Mouse (Mus musculus) cerebellum, adult (tissue): ENCODE results near the gene Smg6.
A peak's percentile ranks its signal among the peaks of the same experiment; 100 is the strongest.
"Not testable (repeated sequence)": the region's sequence is repeated elsewhere in the genome, so short reads cannot be mapped to it uniquely, and the experiment has no call there.

Experiments used
- ATAC-seq: cut with Nextera tagmentation; 2 replicates; pipeline ENCODE4 v1.9.2; 2017; ENCODE audit warnings: mild to moderate bottlenecking, moderate library complexity, mixed read lengths; ENCODE audit not compliant: insufficient number of reproducible peaks, low FRiP score, low TSS enrichment

The Smg6 gene

GRCm38 (mm10) chr11:75174574-75174973 lies 249.0 kb downstream of the Smg6 start:
- ATAC-seq = not testable (repeated sequence)

- ATAC-seq = no peak
Measured at GRCm38 (mm10) chr11:75178011-75178410, 252.4 kb downstream of the Smg6 start.

- ATAC-seq = peak; percentile 81
Measured at GRCm38 (mm10) chr11:75178672-75179208, 253.1 kb downstream of the Smg6 start, which contains the start of gene Ovca2. Gene Ovca2 (minus strand): TSS chr11:75178835.

GRCm38 (mm10) chr11:75183917-75184570 lies 258.4 kb downstream of the Smg6 start:
- ATAC-seq = no peak

- ATAC-seq = no peak
Measured at GRCm38 (mm10) chr11:75184573-75184972, 258.9 kb downstream of the Smg6 start.

- ATAC-seq = no peak
Measured at GRCm38 (mm10) chr11:75184986-75185385, 259.4 kb downstream of the Smg6 start.

GRCm38 (mm10) chr11:75189713-75190370 lies 264.2 kb downstream of the Smg6 start:
- no peak for ATAC-seq

- peak; percentile 54 for ATAC-seq
Measured at GRCm38 (mm10) chr11:75190371-75190724, 264.7 kb downstream of the Smg6 start.

- no peak for ATAC-seq
Measured at GRCm38 (mm10) chr11:75190905-75191441, 265.4 kb downstream of the Smg6 start, which contains the start of gene Dph1. Gene Dph1 (minus strand): TSS chr11:75191241.

GRCm38 (mm10) chr11:75191841-75192240 lies 266.2 kb downstream of the Smg6 start:
- ATAC-seq = no peak

GRCm38 (mm10) chr11:75192336-75193214 lies 267.0 kb downstream of the Smg6 start:
- peak; percentile 26; the same call in 1 of the 2 replicates for ATAC-seq

- no peak for ATAC-seq
Measured at GRCm38 (mm10) chr11:75193256-75194071, 267.8 kb downstream of the Smg6 start, which contains the start of gene Rtn4rl1. Gene Rtn4rl1 (plus strand): TSS chr11:75193783.

- ATAC-seq = no peak
Measured at GRCm38 (mm10) chr11:75194121-75194849, 268.7 kb downstream of the Smg6 start.

GRCm38 (mm10) chr11:75194850-75195461 lies 269.3 kb downstream of the Smg6 start:
- peak; percentile 17 for ATAC-seq

GRCm38 (mm10) chr11:75196131-75196530 lies 270.5 kb downstream of the Smg6 start:
- ATAC-seq = no peak

- no peak for ATAC-seq
Measured at GRCm38 (mm10) chr11:75197956-75198355, 272.3 kb downstream of the Smg6 start.

GRCm38 (mm10) chr11:75198792-75199191 lies 273.2 kb downstream of the Smg6 start:
- ATAC-seq = peak; percentile 51; the same call in 1 of the 2 replicates

GRCm38 (mm10) chr11:75199951-75200350 lies 274.3 kb downstream of the Smg6 start:
- no peak for ATAC-seq
